Mouse (Mus musculus): ENCODE measurements around the gene Gsto2.

DNA sequence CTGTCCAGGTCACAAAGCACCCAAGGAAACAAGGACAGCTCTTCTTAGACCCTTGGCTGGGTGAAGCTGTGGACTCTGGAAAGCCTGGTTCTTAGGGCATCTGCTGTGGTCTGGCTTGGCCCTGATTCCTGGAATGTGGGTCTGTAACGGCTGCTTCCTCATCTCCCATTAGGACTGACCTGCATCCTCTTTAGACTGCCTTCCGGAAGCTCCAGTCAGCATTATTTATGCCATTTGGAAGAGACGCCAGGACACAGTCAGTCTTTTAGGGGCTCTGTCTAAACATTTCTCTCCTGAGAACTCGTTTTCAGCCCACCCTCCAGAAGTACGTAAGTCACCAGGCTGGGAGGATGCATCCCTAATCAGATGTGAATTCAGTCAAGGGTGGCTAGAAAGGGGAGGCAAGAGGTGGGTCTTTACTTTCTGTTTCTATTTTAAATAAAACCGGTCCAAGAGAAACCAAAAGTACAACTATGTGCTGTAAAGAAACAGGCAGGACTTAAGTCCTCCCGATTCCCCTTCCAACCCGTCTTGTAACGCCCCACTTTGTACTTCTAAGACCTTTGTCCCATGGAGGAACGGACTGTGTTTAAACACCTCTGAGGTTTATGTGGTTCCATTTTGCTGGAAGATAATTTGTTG is 25.3 kb downstream of the Gsto2 start:
- TF ChIP-seq POLR2A (IDR thresholded peaks at IDR 0.05; ENCODE audit: low read depth, low read length) (no peak), CTCF (IDR thresholded peaks at IDR 0.05; ENCODE audit: extremely low read depth, insufficient read length, insufficient replicate concordance, low read depth, low read length) (no peak)
